Mouse (Mus musculus): ENCODE results near the gene B430218F22Rik. TPM values are rescaled to one million over a fixed set of nuclear protein-coding genes. Genes with fewer than 3 reads are reported as not detected.
"Not testable (repeated sequence)": the region's sequence is repeated elsewhere in the genome, so short reads cannot be mapped to it uniquely, and the experiment has no call there.

Gene B430218F22Rik
- polyA plus RNA-seq (2012; rRNA removed): 0.07 and 0.09 TPM in 2 replicates

DNA sequence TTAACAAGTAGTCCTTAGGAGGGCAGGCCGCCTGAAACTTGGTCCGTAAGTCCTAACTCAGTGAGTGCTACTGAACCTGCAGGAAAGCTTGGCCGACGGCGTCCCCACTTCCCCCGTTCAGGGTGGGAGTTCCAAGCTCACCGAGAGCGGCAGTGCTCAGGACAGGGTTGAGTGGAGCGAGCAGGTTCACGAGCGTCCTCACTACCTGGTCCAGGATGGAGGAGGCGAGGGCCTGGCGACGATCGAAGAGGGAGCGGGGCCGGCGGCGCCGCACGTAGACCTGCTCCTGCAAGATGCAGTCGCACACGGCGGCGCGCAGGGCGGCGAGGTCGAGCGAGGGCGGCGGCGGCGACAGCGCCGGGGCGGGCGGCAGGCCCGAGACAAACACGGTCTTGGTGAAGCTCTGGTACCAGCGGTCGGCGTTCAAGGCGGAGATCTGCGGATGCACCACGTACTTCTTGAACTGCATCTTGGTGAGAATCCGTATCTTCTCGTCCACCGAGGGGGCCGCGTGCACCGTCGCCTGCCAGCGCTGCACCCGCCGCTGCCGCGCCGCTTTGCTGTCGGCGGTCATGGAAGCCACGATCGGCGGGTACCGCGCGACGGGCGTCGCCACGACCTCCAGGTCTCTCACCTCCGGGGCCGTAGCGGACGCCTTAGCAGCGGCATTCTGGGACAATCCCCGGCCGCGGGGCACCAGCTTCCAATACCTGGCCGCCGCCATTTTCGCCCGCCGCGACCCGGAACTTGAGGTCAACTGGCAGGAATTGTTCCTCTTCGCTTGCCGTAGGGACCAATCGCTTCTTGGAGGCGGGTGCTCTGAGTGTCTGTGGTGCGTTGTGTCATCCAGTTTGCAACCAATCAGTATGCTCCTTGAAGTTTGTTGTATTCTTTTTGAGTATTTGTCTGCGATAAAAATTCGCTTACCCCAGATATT, at the start of gene B430218F22Rik, which contains the start of gene Mrps30:
Gene B430218F22Rik (plus strand): TSS at position 120 of the 937 bp plus-strand sequence.
Gene Mrps30 (minus strand): TSS at position 742 of the 937 bp plus-strand sequence.
- peak; percentile 92 for DNase-seq (ENCODE audit: low spot score)

DNA sequence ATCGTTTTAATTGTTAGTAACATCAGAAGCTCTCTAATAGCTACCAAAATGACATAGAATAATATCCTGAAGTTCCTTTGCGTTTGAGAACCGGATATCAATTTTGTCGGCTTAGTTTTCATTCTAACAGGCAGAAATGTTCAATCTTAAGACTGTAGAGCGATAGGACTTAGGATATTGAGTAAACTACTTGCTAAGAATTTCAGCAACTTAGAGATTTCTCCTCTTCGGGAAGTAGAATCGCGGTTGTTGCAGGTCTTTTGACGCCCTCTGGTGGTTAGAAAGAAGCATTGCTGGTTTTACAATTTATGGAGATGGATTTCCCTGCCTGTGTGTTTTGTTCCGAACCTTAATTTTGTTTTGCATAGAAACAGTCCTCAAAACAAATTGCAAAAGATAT, 36.2 kb upstream of the B430218F22Rik start:
- DNase-seq (ENCODE audit: low spot score): no peak

DNA sequence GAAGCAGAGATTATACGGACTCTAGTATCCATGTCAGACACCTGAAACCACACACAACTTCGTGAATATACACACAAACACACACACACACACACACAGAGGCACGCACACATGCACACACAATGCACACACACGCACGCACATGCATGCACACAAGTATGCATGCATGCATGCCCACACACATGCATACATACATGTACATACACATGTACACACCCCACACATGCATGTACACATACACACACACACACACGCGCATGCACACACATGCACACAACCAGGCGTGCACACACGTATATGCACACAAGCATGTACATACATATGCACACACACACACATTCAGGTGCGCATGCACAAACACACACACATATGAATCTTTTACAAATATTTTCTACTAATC, 35.6 kb upstream of the B430218F22Rik start:
- no peak for DNase-seq (ENCODE audit: low spot score)

DNA sequence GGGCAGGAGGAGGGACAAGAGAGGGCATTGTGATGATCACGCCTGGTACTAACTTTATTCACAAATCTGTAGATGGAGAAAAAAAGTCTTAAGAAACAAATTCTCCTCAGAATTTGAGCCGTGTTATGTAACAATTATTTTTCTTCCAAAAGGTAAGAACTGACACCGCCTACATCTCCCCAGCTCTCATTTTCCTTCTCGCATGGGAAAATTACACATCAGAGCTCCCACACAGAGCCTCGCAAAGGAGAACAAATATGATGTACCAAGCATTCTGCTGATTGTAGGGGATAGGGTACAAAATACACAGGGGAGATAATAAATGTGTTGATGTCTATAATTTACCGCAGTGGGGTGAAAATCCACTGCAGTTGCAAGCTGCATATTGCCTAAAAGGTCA, 23.1 kb upstream of the B430218F22Rik start:
- DNase-seq (ENCODE audit: low spot score): no peak

DNA sequence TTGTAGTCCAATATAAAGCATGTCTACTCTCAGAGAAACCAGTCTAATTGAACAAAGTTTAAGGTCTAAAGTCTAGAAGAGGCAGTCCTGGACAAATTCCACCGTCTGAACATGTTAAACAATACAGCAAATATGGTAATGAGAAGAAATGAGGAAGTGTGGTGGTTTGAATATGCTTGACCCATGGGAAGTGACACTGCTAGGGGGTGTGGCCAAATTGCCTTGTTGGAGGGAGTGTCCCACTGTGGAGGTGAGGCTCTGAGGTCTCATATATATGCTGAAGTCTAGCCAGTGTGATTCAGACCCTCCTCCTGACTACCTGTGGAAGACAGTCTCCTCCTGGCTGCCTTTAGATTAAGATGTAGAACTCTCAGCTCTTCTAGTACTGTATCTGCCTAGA, 20.7 kb upstream of the B430218F22Rik start:
- no peak for DNase-seq (ENCODE audit: low spot score)

DNA sequence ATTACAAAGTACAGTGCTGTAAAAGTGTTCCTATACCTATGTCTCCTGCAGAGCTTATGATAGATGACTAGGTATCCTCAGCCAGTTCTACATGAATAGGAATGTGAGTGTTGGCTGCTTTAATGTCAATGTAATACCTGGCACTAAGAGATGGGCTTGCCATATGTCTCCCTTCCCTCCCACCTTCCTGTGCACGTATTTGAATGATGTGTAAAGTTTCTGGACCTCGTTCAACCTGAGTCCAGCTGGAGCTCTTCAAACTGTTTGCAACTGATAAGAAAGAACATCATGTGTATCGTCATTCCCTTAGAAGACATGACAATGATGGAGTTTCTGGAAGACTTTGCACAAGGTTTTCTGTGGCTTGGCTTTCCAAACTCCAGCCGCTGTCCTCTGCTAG, 13.6 kb upstream of the B430218F22Rik start:
- no peak for DNase-seq (ENCODE audit: low spot score)

DNA sequence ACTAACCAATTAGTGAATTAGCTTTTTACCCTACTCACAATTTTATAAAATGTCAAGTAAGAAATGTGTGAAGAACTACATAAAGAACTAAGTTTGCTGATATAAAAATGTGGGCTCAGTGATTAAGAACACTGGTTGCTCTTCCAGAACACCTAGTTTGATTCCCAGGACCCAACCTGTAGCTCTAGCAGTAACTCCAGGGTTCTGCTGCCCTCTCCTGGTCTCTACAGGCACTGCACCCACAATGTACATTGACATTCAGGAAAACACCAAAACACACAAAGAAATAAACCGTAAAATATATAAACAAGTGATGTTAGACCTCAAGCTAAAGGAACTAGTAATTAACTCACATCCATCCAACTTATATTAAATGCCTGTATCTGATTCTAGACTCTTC, 7.3 kb upstream of the B430218F22Rik start:
- DNase-seq (ENCODE audit: low spot score): no peak

DNA sequence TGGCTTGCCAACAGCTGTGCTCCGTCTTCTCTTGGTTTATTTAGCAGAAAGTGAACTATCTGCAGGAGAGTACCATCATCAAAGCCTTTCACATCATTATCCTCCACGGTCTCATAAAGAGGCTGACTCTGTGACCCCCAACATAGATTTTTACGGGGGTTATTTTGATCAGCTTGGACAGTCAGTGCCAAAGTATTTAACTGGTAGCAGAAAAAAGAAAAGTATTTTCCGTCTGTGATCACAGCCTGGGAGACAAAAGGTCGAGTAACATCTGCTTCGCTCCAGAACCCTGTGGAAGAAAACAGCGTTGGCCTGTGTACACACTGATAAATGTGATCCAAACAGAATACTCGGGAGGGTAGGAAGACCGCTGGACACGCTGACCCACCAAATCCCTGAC, 6.0 kb upstream of the B430218F22Rik start:
- DNase-seq (ENCODE audit: low spot score): no peak

DNA sequence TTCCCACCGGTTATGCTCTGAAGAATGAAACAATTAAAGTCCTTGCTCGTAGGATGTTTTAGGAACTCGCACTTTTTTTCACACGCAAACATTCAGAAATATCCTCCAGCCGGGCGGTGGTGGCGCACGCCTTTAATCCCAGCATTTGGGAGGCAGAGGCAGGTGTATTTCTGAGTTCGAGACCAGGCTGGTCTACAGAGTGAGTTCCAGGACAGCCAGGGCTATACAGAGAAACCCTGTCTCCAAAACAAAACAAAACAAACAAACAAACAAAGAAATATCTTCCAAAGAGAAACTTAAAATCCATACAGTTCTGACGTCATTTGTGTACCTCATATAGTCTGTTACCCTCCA, 995 bp downstream of the B430218F22Rik start:
- not testable (repeated sequence) for DNase-seq (ENCODE audit: low spot score)

DNA sequence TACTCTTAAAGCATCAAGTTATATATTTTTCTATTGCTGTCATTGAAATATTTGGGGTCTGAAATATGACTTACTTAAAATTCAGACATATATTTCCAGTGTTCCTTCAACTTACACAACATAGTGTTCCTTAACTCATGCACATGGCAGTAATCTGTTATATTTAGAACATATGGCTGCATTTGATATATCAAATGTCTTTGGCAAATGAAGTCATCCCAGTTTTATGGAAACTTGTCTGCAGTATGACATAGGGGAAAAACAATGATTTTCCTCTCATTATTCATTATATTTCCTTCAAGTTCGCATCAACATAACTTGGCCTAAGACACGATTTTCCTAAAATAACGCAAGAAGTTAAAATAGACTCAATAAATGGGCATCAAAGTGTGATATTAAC, 9.4 kb downstream of the B430218F22Rik start:
- DNase-seq (ENCODE audit: low spot score): no peak

DNA sequence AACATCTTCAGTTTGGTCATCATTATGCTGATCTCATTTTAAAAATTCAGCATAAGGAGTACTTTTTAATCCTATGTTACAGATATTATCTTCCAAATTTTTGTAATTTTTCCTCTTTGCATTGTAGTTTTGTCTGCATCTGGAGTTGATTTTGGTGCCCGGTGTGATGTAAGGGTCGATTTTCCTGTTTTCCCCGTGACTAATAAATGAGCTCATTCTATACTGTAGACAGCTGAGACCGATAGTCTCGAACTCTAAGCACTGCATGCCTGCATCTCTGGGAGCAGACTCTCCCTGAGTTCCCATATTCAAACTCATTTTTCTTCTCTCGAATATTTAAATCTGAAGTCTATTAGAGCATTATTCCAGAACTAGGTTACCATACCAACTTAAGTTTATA, 13.9 kb downstream of the B430218F22Rik start:
- no peak for DNase-seq (ENCODE audit: low spot score)

DNA sequence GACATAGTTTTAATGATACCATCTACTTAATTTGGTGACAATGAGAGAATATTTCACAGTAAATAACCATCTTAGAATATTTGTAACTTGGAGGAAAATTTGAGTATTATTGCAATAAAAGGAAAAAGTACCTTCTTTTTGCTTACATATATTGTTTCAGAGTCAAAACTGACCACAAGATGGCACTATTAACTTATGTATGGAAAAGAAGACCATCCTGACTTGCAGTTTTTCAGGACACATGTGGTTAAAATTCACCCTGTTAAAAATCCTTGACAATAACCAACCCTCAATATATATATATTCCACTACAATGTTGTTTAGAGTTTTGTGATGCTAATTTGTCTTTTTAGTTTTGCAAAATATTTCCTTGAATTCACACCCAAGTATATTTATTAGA, 17.1 kb downstream of the B430218F22Rik start:
- DNase-seq (ENCODE audit: low spot score): no peak

DNA sequence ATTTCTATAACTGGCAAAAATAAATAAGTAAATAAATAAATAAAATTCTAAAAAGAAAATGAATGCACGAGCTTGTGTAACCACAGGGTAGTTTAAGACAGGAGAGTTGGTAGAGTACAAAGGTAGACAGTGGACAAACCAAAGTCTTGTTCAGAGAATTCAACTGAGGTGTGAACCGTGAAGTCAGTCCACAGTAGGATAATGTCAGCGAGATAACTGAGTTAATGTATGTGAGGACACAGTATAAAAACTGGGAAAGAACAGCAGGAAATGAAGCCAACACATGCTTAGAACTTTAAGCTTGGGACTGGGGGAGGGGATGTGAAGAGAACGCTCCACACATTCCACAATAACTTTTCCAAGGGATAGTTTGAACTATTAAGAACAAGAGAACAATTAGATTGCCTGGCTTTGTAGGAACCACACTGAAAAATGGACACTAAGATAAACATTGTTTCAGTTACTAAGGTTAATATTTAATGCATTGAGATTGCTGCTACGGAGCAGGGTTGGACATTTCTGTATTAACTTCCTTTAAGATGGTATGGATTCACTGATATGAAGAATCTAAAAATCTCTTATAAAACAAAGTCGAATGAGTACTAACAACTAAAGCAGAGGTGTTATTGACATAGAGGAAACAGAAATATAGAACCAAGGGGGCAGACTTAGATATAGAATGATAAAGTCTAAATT, 25.0 kb downstream of the B430218F22Rik start:
- DNase-seq (ENCODE audit: low spot score): no peak

DNA sequence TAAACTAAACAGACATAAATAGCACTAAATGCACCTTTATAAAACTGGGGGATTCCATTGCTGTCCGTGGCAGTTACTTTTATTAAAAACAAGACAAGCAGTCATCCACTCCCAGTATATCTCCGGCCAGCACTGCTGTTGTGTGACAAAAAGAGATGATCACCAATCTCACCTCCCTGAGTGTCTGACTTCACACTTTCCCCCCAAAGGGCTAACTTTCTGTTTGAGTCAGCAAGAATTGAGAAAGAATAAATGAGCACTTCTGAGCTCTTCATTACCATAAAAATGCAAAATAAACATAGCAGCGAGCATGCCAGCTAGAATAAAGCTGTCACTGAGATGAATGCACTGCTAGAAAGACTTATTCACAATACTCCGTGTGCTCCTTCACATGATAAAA, 31.7 kb downstream of the B430218F22Rik start:
- DNase-seq (ENCODE audit: low spot score): no peak

DNA sequence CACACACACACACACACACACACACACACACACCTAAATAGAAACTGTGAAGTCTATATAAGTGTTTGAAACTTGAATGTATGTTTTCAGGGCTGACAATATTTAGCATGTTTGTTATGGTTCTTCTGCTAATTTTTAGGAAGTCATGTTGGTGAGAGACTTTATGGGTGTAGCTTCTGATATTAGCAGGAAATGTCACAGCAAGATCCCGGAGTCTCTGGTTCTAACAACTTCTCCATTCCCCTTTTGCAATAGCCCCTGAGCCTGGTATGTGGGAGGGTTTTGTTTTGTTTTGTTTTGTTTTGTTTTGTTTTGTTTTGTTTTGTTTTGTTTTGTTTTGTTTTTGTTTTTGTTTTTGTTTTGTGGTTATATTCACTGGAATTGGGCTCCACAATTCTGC, 34.0 kb downstream of the B430218F22Rik start:
- no peak for DNase-seq (ENCODE audit: low spot score)

DNA sequence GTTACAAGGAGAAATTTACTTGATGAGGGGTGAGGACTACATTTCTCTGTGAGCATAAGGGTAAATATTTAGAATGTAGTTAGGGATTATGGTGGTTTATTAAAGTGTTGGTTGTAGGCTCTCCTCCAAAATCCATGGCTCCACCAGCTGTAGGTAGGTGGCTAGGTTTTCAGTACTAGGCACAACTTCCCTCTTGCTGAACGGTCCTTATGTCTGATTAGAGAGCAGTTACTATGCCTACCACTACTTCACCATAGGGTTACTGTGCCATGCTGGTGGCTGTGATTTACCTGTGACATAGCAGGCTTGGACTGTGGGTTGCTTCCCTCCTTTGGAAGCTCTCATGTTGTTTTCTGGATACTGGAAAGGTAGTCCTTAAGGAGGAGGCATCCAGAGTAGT, 34.4 kb downstream of the B430218F22Rik start:
- no peak for DNase-seq (ENCODE audit: low spot score)

Other genes starting within 250 kb of the B430218F22Rik start
- gene Mrps30, start 622 bp downstream of the B430218F22Rik start, polyA plus RNA-seq (2012; rRNA removed): 12.5 and 13.8 TPM in 2 replicates